Mouse (Mus musculus): Measurements from ENCODE around the gene Csad.
A peak's percentile ranks its signal among the peaks of the same experiment; 100 is the strongest.
"Not testable (repeated sequence)": the region's sequence is repeated elsewhere in the genome, so short reads cannot be mapped to it uniquely, and the experiment has no call there.

The Csad gene

GRCm38 (mm10) chr15:102238543-102239259 lies 34.2 kb upstream of the Csad start:
- no peak for ATAC-seq (ENCODE audit: insufficient number of reproducible peaks, low FRiP score, low TSS enrichment)

- ATAC-seq (ENCODE audit: insufficient number of reproducible peaks, low FRiP score, low TSS enrichment): no peak
These were observed 31.0 kb upstream of the Csad start for GRCm38 (mm10) chr15:102235371-102236027.

DNA sequence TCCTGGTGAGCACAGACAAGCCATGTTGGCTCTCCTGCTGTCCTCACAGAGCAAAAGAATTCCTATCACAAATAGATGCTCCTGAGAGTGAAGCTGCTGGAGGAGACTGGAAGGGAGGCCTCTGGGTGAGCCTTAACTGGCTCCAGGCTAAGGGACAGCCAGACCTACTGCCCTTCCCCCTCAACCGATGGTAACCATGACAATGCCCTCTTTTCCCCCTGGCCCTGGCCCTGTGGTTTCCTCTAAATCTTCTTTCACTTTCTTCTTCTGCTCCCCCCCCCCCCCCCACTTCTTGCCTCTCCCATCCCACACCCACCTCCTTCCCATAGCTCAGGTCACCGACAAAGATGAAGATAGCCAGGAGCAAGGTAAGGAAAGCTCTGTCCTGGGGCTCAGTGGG lies 29.4 kb upstream of the Csad start:
- ATAC-seq (ENCODE audit: insufficient number of reproducible peaks, low FRiP score, low TSS enrichment): no peak

GRCm38 (mm10) chr15:102232764-102233163 lies 28.2 kb upstream of the Csad start:
- ATAC-seq (ENCODE audit: insufficient number of reproducible peaks, low FRiP score, low TSS enrichment): no peak

DNA sequence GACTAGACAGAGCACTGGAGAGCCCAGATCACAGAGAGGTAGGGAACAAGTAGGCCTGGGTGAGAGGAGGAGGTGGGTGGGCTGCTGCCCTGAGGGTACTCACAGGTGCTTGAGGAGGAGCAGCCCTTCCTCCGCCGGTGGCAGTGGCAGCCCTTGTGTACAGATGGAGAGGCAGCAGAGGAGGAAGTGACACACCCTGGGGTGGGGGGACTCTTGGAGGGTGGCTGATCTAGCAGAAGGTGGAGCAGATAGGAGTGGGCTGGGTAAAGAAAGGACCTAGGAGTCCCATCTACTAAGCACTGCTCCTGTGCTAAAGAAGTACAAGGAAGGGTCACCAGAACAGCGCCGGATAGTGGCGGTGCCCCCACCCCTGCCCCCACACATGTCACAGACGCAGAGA lies 27.2 kb upstream of the Csad start, which contains the start of gene Itgb7:
Itgb7 (minus strand) TSS at position 197 of the 400 bp plus-strand sequence.
- no peak for ATAC-seq (ENCODE audit: insufficient number of reproducible peaks, low FRiP score, low TSS enrichment)

- ATAC-seq (ENCODE audit: insufficient number of reproducible peaks, low FRiP score, low TSS enrichment): no peak
These were observed 26.1 kb upstream of the Csad start for GRCm38 (mm10) chr15:102230408-102231321.

DNA sequence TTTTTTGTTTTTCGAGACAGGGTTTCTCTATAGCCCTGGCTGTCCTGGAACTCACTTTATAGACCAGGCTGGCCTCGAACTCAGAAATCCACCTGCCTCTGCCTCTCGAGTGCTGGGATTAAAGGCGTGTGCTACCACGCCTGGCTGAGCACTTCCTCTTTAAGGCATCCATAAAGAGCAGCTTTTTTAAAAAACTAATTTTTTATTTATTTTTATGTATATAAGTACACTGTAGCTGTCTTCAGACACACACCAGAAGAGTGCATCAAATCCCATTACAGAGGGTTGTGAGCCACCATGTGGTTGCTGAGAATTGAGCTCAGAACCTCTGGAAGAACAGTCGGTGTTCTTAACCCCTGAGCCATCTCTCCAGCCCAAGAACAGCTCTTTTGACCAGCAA lies 21.1 kb upstream of the Csad start:
- not testable (repeated sequence) for ATAC-seq (ENCODE audit: insufficient number of reproducible peaks, low FRiP score, low TSS enrichment)

DNA sequence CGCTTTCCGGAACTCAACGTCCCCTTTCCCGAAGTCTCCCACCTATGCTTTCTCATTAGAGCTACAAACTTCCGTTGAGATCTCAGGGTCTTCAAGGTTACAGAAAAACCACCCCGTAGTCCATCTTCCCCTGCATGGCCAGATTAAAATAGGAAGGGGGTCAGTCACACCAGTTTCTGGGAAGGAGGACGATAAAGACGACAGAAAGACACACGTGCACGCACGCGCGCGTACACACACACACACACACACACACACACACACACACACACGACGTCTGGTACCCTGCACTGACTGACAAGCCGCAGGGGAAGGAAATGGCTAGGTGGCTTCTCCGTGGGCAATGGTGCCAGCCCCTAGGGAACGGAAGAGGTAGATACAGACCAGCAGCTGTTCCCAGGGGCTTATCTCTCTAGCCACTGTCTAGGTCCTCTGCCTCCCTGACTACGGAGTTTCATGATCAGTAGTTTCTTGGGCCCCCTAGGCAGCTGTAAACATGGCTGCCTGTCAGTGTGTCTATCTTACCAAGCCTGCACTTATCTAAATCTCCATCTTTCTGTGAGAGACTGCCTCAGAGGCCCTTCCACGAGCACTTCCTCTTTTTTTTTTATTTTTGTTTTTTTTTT lies 20.6 kb upstream of the Csad start:
- ATAC-seq (ENCODE audit: insufficient number of reproducible peaks, low FRiP score, low TSS enrichment): no peak

GRCm38 (mm10) chr15:102224186-102224991 lies 19.9 kb upstream of the Csad start:
- peak; percentile 83; the same call in 1 of the 2 replicates for ATAC-seq (ENCODE audit: insufficient number of reproducible peaks, low FRiP score, low TSS enrichment)

GRCm38 (mm10) chr15:102222386-102222785 lies 17.9 kb upstream of the Csad start:
- ATAC-seq (ENCODE audit: insufficient number of reproducible peaks, low FRiP score, low TSS enrichment): no peak

GRCm38 (mm10) chr15:102217325-102217724 lies 12.8 kb upstream of the Csad start:
- ATAC-seq (ENCODE audit: insufficient number of reproducible peaks, low FRiP score, low TSS enrichment): no peak

- no peak for ATAC-seq (ENCODE audit: insufficient number of reproducible peaks, low FRiP score, low TSS enrichment)
These were observed 12.1 kb upstream of the Csad start for GRCm38 (mm10) chr15:102216459-102217228.

DNA sequence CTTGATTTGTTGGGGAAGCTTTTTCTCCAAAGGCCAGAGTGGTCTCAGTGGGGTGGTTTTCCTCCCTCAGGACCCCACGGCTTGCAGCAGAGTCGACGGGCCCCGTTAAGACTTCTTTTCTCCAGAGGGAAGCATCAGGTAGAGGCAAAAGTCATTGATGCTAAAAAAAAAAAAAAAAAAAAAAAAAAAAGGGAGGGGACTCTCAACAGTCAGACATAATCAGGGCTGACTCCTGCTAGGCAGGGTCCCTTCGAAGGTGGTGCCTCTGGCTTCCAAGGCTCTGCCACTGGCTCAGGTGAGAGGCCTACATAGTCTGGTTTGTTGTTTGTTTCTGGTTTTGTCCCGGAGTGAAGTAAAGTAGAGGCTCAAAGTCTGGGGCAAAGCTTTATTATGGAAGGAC lies 11.1 kb upstream of the Csad start:
- ATAC-seq (ENCODE audit: insufficient number of reproducible peaks, low FRiP score, low TSS enrichment): no peak

DNA sequence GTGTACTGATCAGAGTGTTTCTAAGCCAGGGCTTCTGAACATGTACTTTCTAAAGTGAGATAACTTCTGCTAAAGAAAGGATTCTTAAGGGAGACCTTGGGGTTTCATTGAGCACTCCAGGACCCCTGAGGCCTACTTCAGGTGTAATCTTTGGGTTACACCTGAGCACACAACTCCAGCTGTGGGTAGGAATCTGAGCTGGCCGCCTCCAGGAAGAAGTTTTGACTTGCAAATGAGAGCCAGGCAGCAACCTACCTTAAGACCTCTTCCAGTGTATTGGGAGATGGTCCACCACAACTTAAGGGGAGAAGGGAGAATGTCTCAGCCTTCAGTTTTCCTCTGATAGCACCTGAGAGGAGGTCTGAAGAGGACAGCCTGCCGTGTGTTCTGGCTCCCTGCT lies 9.6 kb upstream of the Csad start:
- no peak for ATAC-seq (ENCODE audit: insufficient number of reproducible peaks, low FRiP score, low TSS enrichment)

DNA sequence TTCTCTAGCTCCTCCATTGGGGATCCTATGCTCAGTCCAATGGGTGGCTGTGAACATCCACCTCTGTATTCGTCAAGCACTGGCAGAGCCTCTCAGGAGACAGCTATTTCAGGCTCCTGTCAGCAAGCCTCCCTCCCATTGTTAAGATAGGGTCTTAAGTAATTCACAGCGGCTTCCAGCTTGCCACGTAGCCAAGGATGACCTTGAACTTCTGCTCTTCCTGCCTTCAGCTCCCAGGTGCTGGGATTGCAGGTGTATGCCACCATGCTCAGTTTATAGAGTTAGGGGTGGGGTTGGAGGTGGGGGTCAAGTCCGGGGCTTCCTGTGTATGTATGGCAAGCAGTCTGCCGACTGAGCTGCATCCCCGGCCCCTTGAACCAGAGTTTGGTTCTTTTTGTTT lies 7.4 kb upstream of the Csad start:
- ATAC-seq (ENCODE audit: insufficient number of reproducible peaks, low FRiP score, low TSS enrichment): no peak

DNA sequence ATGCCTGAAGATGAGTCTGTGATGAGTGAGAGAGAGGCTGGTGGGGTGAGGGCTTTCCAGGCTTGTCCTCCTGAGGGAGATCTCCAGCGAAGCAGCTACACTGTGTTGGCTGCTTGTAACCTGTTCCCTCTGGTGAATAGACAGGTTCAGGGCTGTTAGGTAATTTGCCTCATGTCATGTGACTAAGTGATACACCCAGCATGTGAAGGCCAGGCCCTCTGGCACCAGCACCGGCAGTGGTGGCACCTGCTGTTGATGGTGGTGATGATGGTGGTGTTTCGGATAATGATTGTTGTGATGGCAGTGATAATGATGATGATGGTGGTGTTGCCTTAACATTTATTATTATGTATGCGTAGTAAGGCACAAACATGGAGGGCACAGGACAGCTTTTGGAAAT lies 6.3 kb upstream of the Csad start:
- ATAC-seq (ENCODE audit: insufficient number of reproducible peaks, low FRiP score, low TSS enrichment): no peak

- no peak for ATAC-seq (ENCODE audit: insufficient number of reproducible peaks, low FRiP score, low TSS enrichment)
These were observed 4.6 kb upstream of the Csad start for GRCm38 (mm10) chr15:102209114-102209513.

DNA sequence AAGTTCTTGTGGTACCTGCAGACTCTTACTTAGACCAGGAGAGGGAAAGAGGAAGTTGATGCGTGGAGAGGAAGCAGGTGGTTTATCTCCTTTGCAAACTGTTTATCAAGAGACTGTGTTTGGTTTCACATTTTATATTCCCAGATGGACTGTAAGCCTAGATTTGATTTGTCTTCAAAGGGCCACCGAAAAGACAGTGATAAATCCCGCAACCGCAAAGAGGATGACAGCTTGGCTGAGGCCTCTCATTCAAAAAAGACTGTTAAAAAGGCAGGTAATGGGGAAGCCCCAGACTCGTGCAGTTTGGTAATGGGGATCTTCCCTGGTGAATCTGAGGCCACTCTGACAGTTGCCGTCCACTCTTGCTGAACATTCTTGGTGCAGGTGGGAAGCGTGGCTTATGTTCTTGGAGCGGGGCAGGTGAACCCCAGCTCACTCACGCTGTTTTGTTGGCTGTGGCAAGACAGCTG lies 3.6 kb upstream of the Csad start:
- no peak for ATAC-seq (ENCODE audit: insufficient number of reproducible peaks, low FRiP score, low TSS enrichment)

DNA sequence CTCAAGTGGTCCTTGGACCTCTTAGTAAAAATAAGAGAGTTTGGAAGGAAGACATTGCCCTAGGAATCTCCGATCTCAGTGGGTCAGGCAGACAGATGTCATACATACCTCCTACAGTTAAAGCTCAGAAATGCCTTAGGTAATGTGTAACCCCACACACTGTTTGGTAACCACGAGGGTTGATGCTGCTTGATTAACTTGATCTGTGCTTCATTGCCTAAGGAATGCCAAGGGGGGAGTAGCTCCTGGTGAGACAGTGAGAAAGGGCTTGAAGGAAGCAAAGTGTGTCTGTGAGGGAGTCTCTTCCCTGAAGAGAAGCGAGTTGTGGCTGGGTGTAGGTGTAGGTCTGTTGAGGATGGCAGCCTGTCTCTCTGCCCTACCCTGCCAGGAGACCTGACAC lies 2.8 kb upstream of the Csad start:
- ATAC-seq (ENCODE audit: insufficient number of reproducible peaks, low FRiP score, low TSS enrichment): no peak

Measured in cerebellum, adult (tissue).